Mouse (Mus musculus): ENCODE data around the gene Mndal. TPM values are rescaled to one million over a fixed set of nuclear protein-coding genes. Genes with fewer than 3 reads are reported as not detected.
A peak's percentile ranks its signal among the peaks of the same experiment; 100 is the strongest.
"Not testable (repeated sequence)": the region's sequence is repeated elsewhere in the genome, so short reads cannot be mapped to it uniquely, and the experiment has no call there.

Gene Mndal
- polyA plus RNA-seq, 1 experiment from 2014 or later, result 3.3 TPM

DNA sequence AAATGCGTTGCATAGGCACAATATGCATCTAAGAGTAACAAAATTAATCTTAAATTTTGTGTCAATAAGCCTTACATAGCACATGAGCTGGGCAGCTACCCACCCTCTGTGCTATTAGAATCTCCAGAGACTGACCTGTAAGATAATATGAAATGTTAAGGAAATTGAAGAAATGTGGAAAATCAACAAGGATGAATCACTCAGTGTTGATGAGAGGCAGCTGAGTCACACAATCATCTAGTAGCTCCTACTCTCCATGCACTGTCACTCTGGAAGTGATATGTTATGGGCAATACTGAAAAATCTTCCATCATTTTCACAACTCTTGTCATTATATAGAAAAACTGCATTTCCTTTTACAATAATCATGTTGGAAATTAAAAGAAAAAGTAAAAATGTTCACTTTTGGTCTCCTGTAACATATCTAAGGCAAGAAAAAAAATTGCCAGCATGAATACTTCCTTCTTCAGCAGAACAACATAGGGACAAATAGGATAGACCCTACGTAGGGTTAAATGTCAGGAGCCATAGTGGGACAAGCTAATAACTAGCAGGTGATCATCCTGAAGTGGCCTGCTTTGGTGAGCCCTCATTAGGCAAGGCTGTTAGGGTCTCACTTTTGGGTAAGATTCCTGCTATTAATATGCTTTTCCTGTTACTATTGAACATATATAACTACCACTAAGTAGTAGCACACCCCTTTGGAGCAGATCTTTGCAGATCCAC lies 12.9 kb upstream of the Mndal start:
- 68% methylated on average over 2 of the region's 2 CpGs for WGBS
- ATAC-seq (ENCODE audit: low read depth) (no peak), DNase-seq (ENCODE audit: low spot score) (no peak)
- Histone ChIP-seq H3K36me3 (ENCODE audit: control insufficient read depth, insufficient read depth, low read length) (no peaks in the 10 kb centered on the region), H3K27ac (replicated peaks; ENCODE audit: low read depth, low read length) (no peak overlapping the region), H3K9ac (ENCODE audit: low read depth, low read length) (no peak overlapping the region), H3K9me3 (ENCODE audit: control insufficient read depth, low read length) (no peaks in the 10 kb centered on the region), H3K4me2 (ENCODE audit: low read depth, low read length) (no peak overlapping the region), H3K4me1 (ENCODE audit: control insufficient read depth, insufficient read depth, low read length) (no peaks in the 10 kb centered on the region), H3K4me3 (ENCODE audit: low read depth, low read length) (no peak overlapping the region), H3K27me3 (replicated peaks; ENCODE audit: control insufficient read depth, insufficient read depth, low read length) (no peaks in the 10 kb centered on the region)

DNA sequence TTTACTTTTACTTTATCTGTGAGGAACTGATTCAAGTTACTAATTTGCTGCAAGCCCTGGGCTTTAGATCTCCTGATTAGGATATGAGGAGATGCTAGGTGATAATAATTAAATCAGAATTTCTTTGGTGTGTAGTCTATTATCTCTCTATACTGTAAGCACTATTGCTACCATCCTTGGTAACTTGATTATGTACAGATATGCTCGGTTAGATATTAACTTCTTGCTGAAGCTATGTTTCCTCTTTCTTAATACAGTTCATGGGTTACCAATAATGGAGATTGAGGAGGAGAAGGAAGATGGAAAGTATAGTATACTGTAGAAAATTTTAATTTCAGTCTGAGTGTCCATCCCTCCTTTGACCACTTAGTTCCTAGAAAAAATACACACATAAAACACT lies 11.3 kb upstream of the Mndal start:
- ATAC-seq (ENCODE audit: low read depth) (no peak), DNase-seq (ENCODE audit: low spot score) (no peak)
- Histone ChIP-seq H3K4me2 (ENCODE audit: low read depth, low read length) (no peak overlapping the region), H3K9ac (ENCODE audit: low read depth, low read length) (no peak overlapping the region), H3K4me3 (ENCODE audit: low read depth, low read length) (no peak overlapping the region), H3K9me3 (ENCODE audit: control insufficient read depth, low read length) (no peaks in the 10 kb centered on the region), H3K36me3 (ENCODE audit: control insufficient read depth, insufficient read depth, low read length) (no peaks in the 10 kb centered on the region), H3K27ac (replicated peaks; ENCODE audit: low read depth, low read length) (no peak overlapping the region), H3K27me3 (replicated peaks; ENCODE audit: control insufficient read depth, insufficient read depth, low read length) (no peaks in the 10 kb centered on the region), H3K4me1 (ENCODE audit: control insufficient read depth, insufficient read depth, low read length) (no peaks in the 10 kb centered on the region)
- 68% methylated on average over 1 of the region's 1 CpGs for WGBS

DNA sequence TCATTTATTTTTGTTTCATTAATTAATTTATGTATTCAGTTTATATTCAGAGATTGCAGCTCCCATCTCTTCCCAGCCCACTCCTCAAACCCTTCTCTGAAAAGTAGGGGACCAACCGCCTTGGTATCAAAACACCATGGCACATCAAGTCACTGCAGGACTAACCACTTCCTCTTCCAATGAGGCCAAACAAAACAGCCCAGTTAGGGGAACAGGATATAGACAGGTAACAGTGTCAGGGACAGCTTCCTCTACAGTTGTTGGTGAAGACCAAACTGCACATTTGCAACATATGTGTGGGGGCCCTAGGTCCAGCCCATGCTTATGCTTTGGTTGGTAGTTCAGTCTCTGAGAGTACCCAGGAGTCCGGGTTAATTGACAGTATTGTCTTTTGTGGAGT lies 6.8 kb upstream of the Mndal start:
- H3K27ac ChIP-seq (replicated peaks; ENCODE audit: low read depth, low read length); H3K36me3 ChIP-seq (ENCODE audit: control insufficient read depth, insufficient read depth, low read length); H3K27me3 ChIP-seq (replicated peaks; ENCODE audit: control insufficient read depth, insufficient read depth, low read length); H3K9ac ChIP-seq (ENCODE audit: low read depth, low read length); ATAC-seq (ENCODE audit: low read depth); H3K4me2 ChIP-seq (ENCODE audit: low read depth, low read length); H3K4me1 ChIP-seq (ENCODE audit: control insufficient read depth, insufficient read depth, low read length); H3K4me3 ChIP-seq (ENCODE audit: low read depth, low read length); H3K9me3 ChIP-seq (ENCODE audit: control insufficient read depth, low read length); DNase-seq (ENCODE audit: low spot score): not testable (repeated sequence)
- WGBS, result 76% methylated on average over 2 of the region's 2 CpGs

DNA sequence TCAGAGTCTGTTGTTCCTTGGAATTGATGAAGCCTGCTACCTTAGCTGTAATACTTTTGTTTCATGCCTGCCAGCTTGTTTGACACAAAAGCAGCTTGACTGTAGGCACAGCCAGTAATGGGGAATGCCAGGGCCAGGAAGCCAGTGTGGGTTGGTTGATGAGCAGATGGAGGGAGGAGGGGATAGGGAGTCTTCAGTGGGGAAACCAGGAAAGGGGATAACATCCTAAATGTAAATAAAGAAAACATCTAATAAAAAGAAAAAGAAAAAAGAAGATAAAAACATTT lies 432 bp upstream of the Mndal start:
- H3K4me3 ChIP-seq (ENCODE audit: low read depth, low read length); H3K4me2 ChIP-seq (ENCODE audit: low read depth, low read length); DNase-seq (ENCODE audit: low spot score); ATAC-seq (ENCODE audit: low read depth); H3K9me3 ChIP-seq (ENCODE audit: control insufficient read depth, low read length); H3K27ac ChIP-seq (replicated peaks; ENCODE audit: low read depth, low read length); H3K36me3 ChIP-seq (ENCODE audit: control insufficient read depth, insufficient read depth, low read length); H3K9ac ChIP-seq (ENCODE audit: low read depth, low read length); H3K27me3 ChIP-seq (replicated peaks; ENCODE audit: control insufficient read depth, insufficient read depth, low read length); H3K4me1 ChIP-seq (ENCODE audit: control insufficient read depth, insufficient read depth, low read length): not testable (repeated sequence)

DNA sequence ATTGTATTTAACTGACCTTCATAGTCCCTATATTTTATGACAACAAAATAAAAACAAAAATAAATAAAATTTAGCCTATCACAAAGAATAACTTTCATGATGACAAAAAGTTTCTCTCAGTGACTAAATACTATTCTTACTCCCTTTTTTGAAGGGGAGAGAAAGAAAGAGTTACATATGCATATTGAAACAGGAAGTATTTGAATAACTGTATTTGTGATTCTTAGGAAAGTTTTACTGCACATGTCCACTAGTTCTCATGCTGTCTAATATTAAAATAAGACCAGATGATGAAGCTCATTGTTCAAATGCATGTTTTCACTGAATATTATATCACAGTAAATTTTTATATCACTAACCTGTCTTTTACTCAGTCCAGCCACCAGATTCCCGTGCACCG lies 769 bp downstream of the Mndal start:
- H3K4me1 ChIP-seq (ENCODE audit: control insufficient read depth, insufficient read depth, low read length); H3K27ac ChIP-seq (replicated peaks; ENCODE audit: low read depth, low read length); H3K4me3 ChIP-seq (ENCODE audit: low read depth, low read length); DNase-seq (ENCODE audit: low spot score); H3K9me3 ChIP-seq (ENCODE audit: control insufficient read depth, low read length); H3K4me2 ChIP-seq (ENCODE audit: low read depth, low read length); ATAC-seq (ENCODE audit: low read depth); H3K9ac ChIP-seq (ENCODE audit: low read depth, low read length); H3K36me3 ChIP-seq (ENCODE audit: control insufficient read depth, insufficient read depth, low read length); H3K27me3 ChIP-seq (replicated peaks; ENCODE audit: control insufficient read depth, insufficient read depth, low read length): not testable (repeated sequence)
- WGBS, result 91% methylated on average over 2 of the region's 2 CpGs

DNA sequence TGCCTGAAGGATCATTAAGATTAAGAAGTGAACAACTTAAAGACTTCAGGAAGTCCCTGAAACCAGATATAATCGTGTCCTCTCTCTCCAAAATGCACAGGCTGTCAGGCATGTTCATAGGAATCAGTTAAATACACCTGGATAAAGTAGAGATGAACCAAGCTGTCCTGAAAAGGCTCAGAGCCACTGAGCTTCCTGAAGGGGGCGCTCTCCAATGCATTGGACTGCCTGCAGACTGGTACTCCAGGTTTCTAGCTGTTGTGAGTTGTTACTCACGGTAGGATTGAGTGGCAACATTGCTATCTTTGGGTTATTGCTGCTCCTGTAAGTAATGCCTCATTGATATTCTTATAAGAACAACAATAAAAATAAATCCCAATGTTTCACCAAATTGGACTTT lies 23.0 kb downstream of the Mndal start:
- H3K4me2 ChIP-seq (ENCODE audit: low read depth, low read length); H3K9me3 ChIP-seq (ENCODE audit: control insufficient read depth, low read length); H3K27me3 ChIP-seq (replicated peaks; ENCODE audit: control insufficient read depth, insufficient read depth, low read length); H3K36me3 ChIP-seq (ENCODE audit: control insufficient read depth, insufficient read depth, low read length); H3K4me3 ChIP-seq (ENCODE audit: low read depth, low read length); H3K9ac ChIP-seq (ENCODE audit: low read depth, low read length); H3K4me1 ChIP-seq (ENCODE audit: control insufficient read depth, insufficient read depth, low read length); DNase-seq (ENCODE audit: low spot score); H3K27ac ChIP-seq (replicated peaks; ENCODE audit: low read depth, low read length); ATAC-seq (ENCODE audit: low read depth): not testable (repeated sequence)
- WGBS, result 78% methylated on average over 2 of the region's 3 CpGs

DNA sequence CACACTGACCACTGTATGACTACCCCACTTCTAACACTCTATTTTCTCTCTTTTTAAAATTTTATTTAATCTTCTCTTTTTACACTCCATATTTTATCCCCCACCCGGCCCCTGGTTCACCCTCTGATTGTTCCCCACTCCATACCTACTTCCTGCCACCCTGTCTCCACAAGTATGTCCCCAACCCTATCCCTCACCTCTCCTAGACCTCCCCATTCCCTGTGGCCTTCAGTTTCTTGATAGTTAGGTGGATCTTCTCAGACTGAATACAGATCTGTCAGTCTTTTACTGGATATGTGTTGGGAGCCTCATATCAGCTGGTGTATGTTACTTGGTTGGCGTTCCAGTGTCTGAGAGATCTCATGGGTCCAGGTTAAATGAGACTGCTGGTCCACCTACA lies 27.7 kb downstream of the Mndal start:
- Histone ChIP-seq H3K9ac (ENCODE audit: low read depth, low read length) (no peak overlapping the region), H3K4me3 (ENCODE audit: low read depth, low read length) (no peak overlapping the region), H3K27ac (replicated peaks; ENCODE audit: low read depth, low read length) (no peak overlapping the region), H3K4me2 (ENCODE audit: low read depth, low read length) (no peak overlapping the region), H3K36me3 (ENCODE audit: control insufficient read depth, insufficient read depth, low read length) (no peaks in the 10 kb centered on the region), H3K4me1 (ENCODE audit: control insufficient read depth, insufficient read depth, low read length) (no peaks in the 10 kb centered on the region), H3K9me3 (ENCODE audit: control insufficient read depth, low read length) (no peaks in the 10 kb centered on the region), H3K27me3 (replicated peaks; ENCODE audit: control insufficient read depth, insufficient read depth, low read length) (no peaks in the 10 kb centered on the region)
- no peak for ATAC-seq (ENCODE audit: low read depth)
- 80% methylated on average over 2 of the region's 2 CpGs for WGBS
- DNase-seq (ENCODE audit: low spot score), result no peak

DNA sequence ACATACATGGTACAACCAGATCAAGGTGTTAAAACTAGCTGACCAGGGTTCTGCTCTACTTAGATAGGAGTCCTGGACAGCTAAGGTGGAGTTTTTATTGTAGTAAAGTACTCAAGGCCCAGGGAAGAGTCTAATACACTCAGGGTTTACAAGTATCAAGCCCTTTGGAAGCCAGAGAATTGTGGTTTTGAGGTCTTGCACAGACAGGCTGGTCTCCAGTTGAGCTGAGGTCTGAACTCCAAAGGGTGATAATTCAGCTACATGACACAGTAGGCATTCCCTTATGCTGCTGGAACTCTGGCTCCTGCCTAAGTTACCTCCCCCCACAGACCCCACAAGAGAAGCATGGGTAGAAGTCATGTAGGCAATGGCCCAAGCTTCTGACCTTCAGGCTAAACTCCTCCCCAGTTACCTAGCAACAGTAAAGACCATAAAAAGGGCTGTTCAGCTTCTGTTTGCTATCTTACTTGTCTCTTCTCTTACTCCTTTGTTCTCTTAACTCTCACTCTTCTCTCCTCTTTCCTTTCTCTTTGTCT lies 29.0 kb downstream of the Mndal start:
- not testable (repeated sequence) for H3K9ac ChIP-seq (ENCODE audit: low read depth, low read length); H3K27ac ChIP-seq (replicated peaks; ENCODE audit: low read depth, low read length); H3K4me3 ChIP-seq (ENCODE audit: low read depth, low read length); H3K4me2 ChIP-seq (ENCODE audit: low read depth, low read length); H3K36me3 ChIP-seq (ENCODE audit: control insufficient read depth, insufficient read depth, low read length); DNase-seq (ENCODE audit: low spot score); ATAC-seq (ENCODE audit: low read depth); H3K27me3 ChIP-seq (replicated peaks; ENCODE audit: control insufficient read depth, insufficient read depth, low read length); H3K9me3 ChIP-seq (ENCODE audit: control insufficient read depth, low read length); H3K4me1 ChIP-seq (ENCODE audit: control insufficient read depth, insufficient read depth, low read length)

DNA sequence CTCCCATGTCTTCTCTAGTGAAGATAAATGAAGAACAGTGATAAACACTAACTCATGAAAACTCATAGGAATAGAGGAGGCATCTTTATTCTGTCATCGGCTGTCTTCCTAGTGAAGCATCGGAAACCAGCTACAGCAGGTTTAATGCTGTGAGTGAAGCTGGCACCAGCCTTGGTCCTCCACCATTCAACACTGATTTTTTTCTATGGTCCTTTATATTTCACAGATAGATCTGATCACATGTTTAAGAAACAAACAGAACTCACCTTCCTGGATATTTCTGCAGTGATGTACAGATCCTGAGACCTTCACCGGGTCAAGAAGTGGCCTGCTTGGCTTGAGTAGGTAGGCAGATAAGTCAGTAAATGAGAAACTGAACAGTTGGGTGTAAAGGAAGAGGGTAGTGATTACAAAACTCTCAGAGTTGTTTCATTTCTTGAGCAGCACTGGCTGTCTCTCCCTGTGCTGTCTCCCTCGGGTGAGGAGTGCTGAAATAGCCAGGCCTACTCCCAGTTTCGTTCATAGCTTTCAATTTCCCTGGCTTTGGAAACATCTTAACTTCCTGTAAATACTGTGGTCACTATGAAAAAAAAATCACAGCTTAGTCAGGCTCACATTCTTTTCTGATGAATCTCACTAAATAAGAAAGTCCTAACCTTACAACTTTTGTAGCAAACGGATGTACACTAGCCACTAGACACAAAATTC lies 29.6 kb downstream of the Mndal start, which contains the start of gene Ifi211:
Ifi211 (minus strand) TSS at position 499 of the 708 bp plus-strand sequence.
- not testable (repeated sequence) for H3K4me3 ChIP-seq (ENCODE audit: low read depth, low read length); H3K36me3 ChIP-seq (ENCODE audit: control insufficient read depth, insufficient read depth, low read length); H3K27ac ChIP-seq (replicated peaks; ENCODE audit: low read depth, low read length); H3K9me3 ChIP-seq (ENCODE audit: control insufficient read depth, low read length); H3K27me3 ChIP-seq (replicated peaks; ENCODE audit: control insufficient read depth, insufficient read depth, low read length); H3K4me1 ChIP-seq (ENCODE audit: control insufficient read depth, insufficient read depth, low read length); H3K9ac ChIP-seq (ENCODE audit: low read depth, low read length); H3K4me2 ChIP-seq (ENCODE audit: low read depth, low read length); ATAC-seq (ENCODE audit: low read depth)
- WGBS, result 85% methylated on average over 6 of the region's 6 CpGs
- DNase-seq (ENCODE audit: low spot score), result peak; percentile 0
